Mouse (Mus musculus): Measurements from ENCODE around the gene Fkbp9.

- TF ChIP-seq CTCF (IDR thresholded peaks at IDR 0.05; ENCODE audit: low read depth, low read length) (no peak), POLR2A (IDR thresholded peaks at IDR 0.05; ENCODE audit: insufficient read depth, low read length) (no peak)
Measured at GRCm38 (mm10) chr6:56818436-56819123, 13.3 kb upstream of the Fkbp9 start.
